Mouse (Mus musculus) urinary bladder, postnatal 36 days (tissue): ENCODE results near the gene Exo1.

Source experiments
- DNase-seq, 2 experiments: peaks; one replicate each; pipeline ENCODE4 v3.0.0; 2022; ENCODE audit warnings: low spot score in 2 of 2, mixed read lengths in 1 of 2

Gene Exo1

DNA sequence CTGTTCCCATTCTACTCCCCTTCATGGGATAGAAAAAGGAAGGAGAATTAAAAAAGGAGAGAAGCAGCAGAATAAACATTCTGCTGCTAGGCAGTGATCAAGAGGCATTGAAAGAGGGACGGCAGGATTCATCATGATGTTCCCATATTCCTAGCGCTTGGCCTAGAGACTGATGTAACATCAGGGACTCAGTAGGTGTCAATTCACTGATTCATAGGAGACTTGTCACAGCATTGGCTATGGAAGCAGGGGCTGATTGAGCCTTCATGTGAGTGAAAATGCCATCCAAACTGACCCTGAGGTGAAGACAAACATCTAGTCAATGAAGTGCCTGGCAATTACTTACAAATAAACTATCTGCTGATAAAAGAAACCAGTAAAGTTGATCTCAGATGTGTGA lies 70.5 kb downstream of the Exo1 start:
- no peak for DNase-seq

DNA sequence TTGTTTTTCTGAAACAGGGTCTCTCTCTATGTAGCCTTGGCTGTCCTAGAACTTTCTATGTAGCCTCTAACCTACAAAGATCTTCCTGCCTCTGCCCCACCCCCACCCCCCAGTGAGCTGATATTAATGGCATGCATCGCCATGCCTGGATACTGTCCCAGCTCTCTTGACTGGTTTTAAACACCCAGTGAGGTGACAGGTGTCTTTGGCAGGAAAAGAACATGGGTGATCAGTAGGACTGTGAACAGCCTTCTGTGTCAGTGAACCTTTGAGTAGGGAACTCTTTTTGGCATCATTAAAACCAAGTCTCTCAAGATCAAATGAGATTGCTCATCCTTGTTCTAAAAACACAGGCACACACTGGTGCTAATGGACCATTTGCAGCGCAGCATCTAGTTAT lies 81.4 kb downstream of the Exo1 start:
- no peak for DNase-seq
